Mouse (Mus musculus) kidney, adult 2 months (tissue): Measurements from ENCODE around the gene Sh2b1. TPM values are rescaled to one million over a fixed set of nuclear protein-coding genes. Genes with fewer than 3 reads are reported as not detected.

Experiments
- DNase-seq: peaks from one replicate; pipeline ENCODE4 v3.0.0; 2021
- H3K27ac ChIP-seq: fragments of 200-500 bp; 2 replicates; pipeline ENCODE4 v1.5.1; 2012; ENCODE audit warnings: low read depth, low read length, control low read depth, inconsistent platforms; ENCODE audit not compliant: insufficient read depth
- H3K27me3 ChIP-seq: fragments of 200-500 bp; replicated peaks from 2 replicates; pipeline ENCODE4 v1.6.1; 2012; ENCODE audit warnings: mild to moderate bottlenecking, moderate library complexity, low read length, inconsistent platforms; ENCODE audit not compliant: control insufficient read depth, insufficient read depth
- H3K36me3 ChIP-seq: fragments of 200-500 bp; 2 replicates; pipeline ENCODE4 v1.6.1; 2012; ENCODE audit warnings: mild to moderate bottlenecking, moderate library complexity, low read length, inconsistent platforms; ENCODE audit not compliant: control insufficient read depth, insufficient read depth
- H3K4me1 ChIP-seq: fragments of 200-500 bp; 2 replicates; pipeline ENCODE4 v1.6.1; 2011; ENCODE audit warnings: low read length; ENCODE audit not compliant: control insufficient read depth, insufficient read depth
- H3K4me3 ChIP-seq: fragments of 200-500 bp; 2 replicates; pipeline ENCODE4 v1.5.1; 2011; ENCODE audit warnings: mild to moderate bottlenecking, low read depth, low read length, control low read depth; ENCODE audit not compliant: insufficient read depth
- CTCF ChIP-seq: fragments of 200-500 bp; conservative IDR thresholded peaks from 2 replicates; pipeline ENCODE4 v1.5.1; 2011; ENCODE audit warnings: low read depth, mild to moderate bottlenecking, control low read depth, low read length, moderate library complexity, mixed read lengths; ENCODE audit not compliant: insufficient read depth, insufficient read length
- POLR2A ChIP-seq: fragments of 200-500 bp; IDR thresholded peaks from one replicate; pipeline ENCODE4 v1.6.1; 2011; ENCODE audit warnings: low read depth, low read length, control low read depth
- WGBS: fragments of 180-500 bp; shearing (Covaris S2); methylation state at CpG from one replicate; pipeline ENCODE4 v1.1.7; 2018; 5-methylcytosine and 5-hydroxymethylcytosine counted together
- polyA plus RNA-seq: library from polyadenylated mRNA; depleted of rRNA; stranded (reverse); fragments of >200 nt; gene quantifications from 2 replicates; pipeline ENCODE4 v1.2.3, GENCODE M21; 2012

The Sh2b1 gene
- polyA plus RNA-seq, 1 experiment = 62.8 TPM

DNA sequence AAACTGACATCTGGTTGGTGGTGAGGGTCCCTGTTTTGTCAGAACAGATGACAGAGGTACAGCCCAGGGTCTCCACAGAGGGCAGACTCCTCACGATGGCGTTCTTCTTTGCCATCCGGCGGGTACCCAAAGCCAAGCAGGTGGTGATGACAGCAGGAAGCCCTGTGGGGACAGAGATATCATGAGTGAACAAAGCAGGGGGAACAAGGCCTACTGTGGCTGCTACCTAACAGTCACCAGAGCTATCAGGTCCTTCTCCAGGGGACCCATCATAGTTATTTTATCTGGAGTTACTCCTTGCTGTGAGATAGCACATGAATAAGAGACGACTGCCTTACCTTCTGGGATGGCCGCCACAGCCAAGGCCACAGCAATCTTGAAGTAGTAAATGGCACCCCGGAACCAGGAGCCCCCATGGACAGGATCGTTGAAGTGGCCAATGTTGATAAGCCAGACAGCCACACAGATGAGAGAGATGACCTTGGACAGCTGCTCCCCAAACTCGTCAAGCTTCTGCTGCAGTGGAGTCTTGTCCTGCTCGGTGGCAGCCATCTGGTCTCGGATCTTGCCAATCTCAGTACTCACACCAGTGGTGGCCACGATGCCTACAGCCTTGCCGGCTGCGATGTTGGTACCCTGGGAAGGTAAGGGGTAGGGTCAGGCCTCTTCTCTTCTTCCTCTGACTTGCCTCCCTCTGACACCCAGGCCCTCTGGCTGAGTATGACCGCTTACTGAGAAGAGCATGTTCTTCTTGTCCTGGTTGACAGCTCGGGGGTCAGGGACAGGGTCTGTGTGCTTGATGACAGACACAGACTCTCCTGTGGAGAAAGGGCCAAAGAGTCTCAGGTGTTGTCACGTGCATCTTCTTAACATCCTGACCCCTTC is 18.6 kb downstream of the Sh2b1 start:
- H3K4me1 ChIP-seq = no peaks in the 10 kb centered on the region
- H3K4me3 ChIP-seq = no peak overlapping the region
- no peak overlapping the region for H3K27ac ChIP-seq
- H3K27me3 ChIP-seq = no peaks in the 10 kb centered on the region
- no peak for DNase-seq
- 90% methylated on average over 17 of the region's 17 CpGs for WGBS
- no peak for TF ChIP-seq POLR2A
- no peak for TF ChIP-seq CTCF
- H3K36me3 ChIP-seq = no peaks in the 10 kb centered on the region

DNA sequence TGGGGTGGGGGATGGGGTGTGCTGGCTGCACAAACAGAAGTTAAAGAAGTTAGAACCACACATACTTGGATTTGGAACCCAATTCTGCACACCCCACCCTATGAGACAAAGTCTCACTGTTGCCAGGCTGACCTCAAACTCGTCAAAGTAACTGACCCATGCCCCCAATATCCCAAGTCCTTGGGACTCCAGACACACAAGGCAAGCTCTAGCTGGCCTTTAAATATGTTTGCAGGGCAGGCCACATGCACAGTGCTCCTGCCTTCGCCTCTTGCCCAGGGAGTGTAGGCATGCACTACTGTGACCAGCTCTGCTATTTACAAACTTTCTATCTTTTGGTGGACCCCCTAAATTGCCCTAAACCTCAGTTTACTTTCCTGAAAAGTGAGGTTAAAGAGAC is 20.0 kb downstream of the Sh2b1 start:
- no peaks in the 10 kb centered on the region for H3K36me3 ChIP-seq
- no peak overlapping the region for H3K27ac ChIP-seq
- H3K4me3 ChIP-seq = no peak overlapping the region
- no peak for TF ChIP-seq POLR2A
- TF ChIP-seq CTCF = no peak
- 63% methylated on average over 2 of the region's 2 CpGs for WGBS
- H3K27me3 ChIP-seq = no peaks in the 10 kb centered on the region
- no peak for DNase-seq
- no peaks in the 10 kb centered on the region for H3K4me1 ChIP-seq

GRCm38 (mm10) chr7:126453861-126454260 is 21.4 kb downstream of the Sh2b1 start:
- no peak for TF ChIP-seq CTCF
- no peak for TF ChIP-seq POLR2A
- H3K27ac ChIP-seq = no peak overlapping the region
- no peaks in the 10 kb centered on the region for H3K27me3 ChIP-seq
- WGBS = 30% methylated on average over 7 of the region's 7 CpGs
- no peak for DNase-seq
- H3K4me3 ChIP-seq = no peak overlapping the region
- H3K4me1 ChIP-seq = no peaks in the 10 kb centered on the region
- no peaks in the 10 kb centered on the region for H3K36me3 ChIP-seq

DNA sequence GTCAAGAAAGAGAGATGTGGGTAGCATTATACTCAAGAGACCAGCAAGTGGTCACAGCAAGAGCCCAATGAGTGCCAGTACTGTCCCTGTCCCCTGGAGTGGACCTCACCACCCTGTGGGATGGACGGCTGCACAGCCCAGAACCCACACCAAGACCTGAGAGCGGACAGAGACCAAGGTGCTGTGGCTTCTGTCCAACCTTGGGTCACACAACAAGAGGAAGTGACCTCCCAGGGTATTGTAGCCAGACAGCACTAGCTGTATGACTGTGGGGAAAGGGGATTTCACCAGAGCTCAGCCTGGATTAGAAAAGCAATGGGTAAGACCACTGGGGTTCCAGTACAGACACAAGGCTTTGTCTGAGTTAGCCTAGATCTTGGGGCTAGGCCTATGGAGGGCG is 23.0 kb downstream of the Sh2b1 start:
- Histone ChIP-seq H3K27ac (no peak overlapping the region), H3K4me1 (no peaks in the 10 kb centered on the region), H3K27me3 (no peaks in the 10 kb centered on the region), H3K36me3 (no peaks in the 10 kb centered on the region), H3K4me3 (no peak overlapping the region)
- WGBS = 93% methylated on average over 3 of the region's 3 CpGs
- no peak for TF ChIP-seq CTCF
- no peak for TF ChIP-seq POLR2A
- no peak for DNase-seq

- 87% methylated on average over 6 of the region's 6 CpGs for WGBS
- TF ChIP-seq CTCF = no peak
- no peak for TF ChIP-seq POLR2A
- H3K27ac ChIP-seq = no peak overlapping the region
- H3K4me3 ChIP-seq = no peak overlapping the region
- H3K4me1 ChIP-seq = no peaks in the 10 kb centered on the region
- no peaks in the 10 kb centered on the region; the same call in 1 of the 2 replicates for H3K36me3 ChIP-seq
- no peaks in the 10 kb centered on the region for H3K27me3 ChIP-seq
- no peak for DNase-seq
These were observed 24.6 kb downstream of the Sh2b1 start for GRCm38 (mm10) chr7:126450641-126451040.

- DNase-seq = no peak
- TF ChIP-seq POLR2A (no peak), CTCF (no peak)
- Histone ChIP-seq H3K4me1 (no peaks in the 10 kb centered on the region), H3K27me3 (no peaks in the 10 kb centered on the region), H3K4me3 (no peak overlapping the region), H3K36me3 (peaks cover 2% of the 10 kb centered on the region), H3K27ac (no peak overlapping the region)
- WGBS = 89% methylated on average over 18 of the region's 18 CpGs
These were observed 25.2 kb downstream of the Sh2b1 start for GRCm38 (mm10) chr7:126449991-126450390.

DNA sequence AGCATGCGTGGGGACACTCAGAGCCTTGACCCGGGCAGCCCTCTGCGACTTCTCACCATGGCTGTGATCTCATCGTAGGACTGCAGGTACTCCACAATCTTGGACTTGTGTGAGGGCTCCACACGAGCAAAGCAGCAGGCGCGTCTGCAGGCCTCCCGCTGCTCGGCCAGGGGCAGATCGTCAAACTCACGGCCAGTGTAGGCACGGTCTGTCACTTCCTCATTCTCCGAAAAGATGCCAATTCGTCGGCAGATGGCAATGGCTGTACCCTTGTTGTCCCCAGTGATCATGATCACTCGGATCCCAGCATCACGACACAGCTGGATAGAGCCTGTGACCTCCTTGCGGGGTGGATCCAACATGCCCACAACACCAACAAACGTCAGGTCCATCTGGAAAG is 26.7 kb downstream of the Sh2b1 start:
- Histone ChIP-seq H3K27me3 (no peaks in the 10 kb centered on the region), H3K36me3 (peaks cover 5% of the 10 kb centered on the region), H3K27ac (no peak overlapping the region), H3K4me1 (no peaks in the 10 kb centered on the region), H3K4me3 (no peak overlapping the region)
- no peak for DNase-seq
- WGBS = 84% methylated on average over 19 of the region's 19 CpGs
- TF ChIP-seq CTCF (no peak), POLR2A (no peak)
